Mouse (Mus musculus): ENCODE data around the gene Gatc. TPM values are rescaled to one million over a fixed set of nuclear protein-coding genes. Genes with fewer than 3 reads are reported as not detected.
"Not testable (repeated sequence)": the region's sequence is repeated elsewhere in the genome, so short reads cannot be mapped to it uniquely, and the experiment has no call there.

The Gatc gene
- polyA plus RNA-seq, 1 experiment from 2014 or later: 11.6 TPM

GRCm38 (mm10) chr5:115333626-115334025 is 7.4 kb downstream of the Gatc start:
- DNase-seq (ENCODE audit: low spot score): no peak

- no peak for DNase-seq (ENCODE audit: low spot score)
These were observed 10.0 kb downstream of the Gatc start for GRCm38 (mm10) chr5:115330955-115331354.

GRCm38 (mm10) chr5:115327610-115328548 is 13.1 kb downstream of the Gatc start:
- peak; percentile 31 for DNase-seq (ENCODE audit: low spot score)

- DNase-seq (ENCODE audit: low spot score): peak; percentile 95
These were observed 13.9 kb downstream of the Gatc start, which contains the start of gene Srsf9 for GRCm38 (mm10) chr5:115326875-115327609. TSS of gene Srsf9 (plus strand) at chr5:115327177.

GRCm38 (mm10) chr5:115326256-115326831 is 14.6 kb downstream of the Gatc start:
- DNase-seq (ENCODE audit: low spot score): no peak

- peak; percentile 59 for DNase-seq (ENCODE audit: low spot score)
These were observed 21.7 kb downstream of the Gatc start for GRCm38 (mm10) chr5:115319004-115319940.

- DNase-seq (ENCODE audit: low spot score): peak; percentile 67
These were observed 23.2 kb downstream of the Gatc start for GRCm38 (mm10) chr5:115317645-115318328.

- DNase-seq (ENCODE audit: low spot score): no peak
These were observed 23.9 kb downstream of the Gatc start for GRCm38 (mm10) chr5:115316968-115317644.

- no peak for DNase-seq (ENCODE audit: low spot score)
These were observed 27.4 kb downstream of the Gatc start for GRCm38 (mm10) chr5:115313668-115313943.

GRCm38 (mm10) chr5:115312816-115313667 is 27.9 kb downstream of the Gatc start:
- DNase-seq (ENCODE audit: low spot score): no peak

- no peak for DNase-seq (ENCODE audit: low spot score)
These were observed 28.6 kb downstream of the Gatc start for GRCm38 (mm10) chr5:115312354-115312753.

- DNase-seq (ENCODE audit: low spot score): not testable (repeated sequence)
These were observed 38.8 kb downstream of the Gatc start for GRCm38 (mm10) chr5:115302190-115302589.

- DNase-seq (ENCODE audit: low spot score): no peak
These were observed 39.4 kb downstream of the Gatc start for GRCm38 (mm10) chr5:115301615-115302014.

GRCm38 (mm10) chr5:115300792-115301614 is 40.0 kb downstream of the Gatc start, which contains the start of gene Dynll1:
TSS of gene Dynll1 (minus strand) at chr5:115300999.
- DNase-seq (ENCODE audit: low spot score): peak; percentile 100

GRCm38 (mm10) chr5:115300035-115300744 is 40.8 kb downstream of the Gatc start:
- DNase-seq (ENCODE audit: low spot score): peak; percentile 71

- no peak for DNase-seq (ENCODE audit: low spot score)
These were observed 44.6 kb downstream of the Gatc start for GRCm38 (mm10) chr5:115296347-115296746.

GRCm38 (mm10) chr5:115294173-115294572 is 46.8 kb downstream of the Gatc start:
- DNase-seq (ENCODE audit: low spot score): no peak

Data from thymus, postnatal 0 days (tissue).